Mouse (Mus musculus): ENCODE measurements around the gene Ccdc8. TPM values are rescaled to one million over a fixed set of nuclear protein-coding genes. Genes with fewer than 3 reads are reported as not detected.

Gene Ccdc8
- polyA plus RNA-seq, 1 experiment from 2014 or later = 7.8 TPM

DNA sequence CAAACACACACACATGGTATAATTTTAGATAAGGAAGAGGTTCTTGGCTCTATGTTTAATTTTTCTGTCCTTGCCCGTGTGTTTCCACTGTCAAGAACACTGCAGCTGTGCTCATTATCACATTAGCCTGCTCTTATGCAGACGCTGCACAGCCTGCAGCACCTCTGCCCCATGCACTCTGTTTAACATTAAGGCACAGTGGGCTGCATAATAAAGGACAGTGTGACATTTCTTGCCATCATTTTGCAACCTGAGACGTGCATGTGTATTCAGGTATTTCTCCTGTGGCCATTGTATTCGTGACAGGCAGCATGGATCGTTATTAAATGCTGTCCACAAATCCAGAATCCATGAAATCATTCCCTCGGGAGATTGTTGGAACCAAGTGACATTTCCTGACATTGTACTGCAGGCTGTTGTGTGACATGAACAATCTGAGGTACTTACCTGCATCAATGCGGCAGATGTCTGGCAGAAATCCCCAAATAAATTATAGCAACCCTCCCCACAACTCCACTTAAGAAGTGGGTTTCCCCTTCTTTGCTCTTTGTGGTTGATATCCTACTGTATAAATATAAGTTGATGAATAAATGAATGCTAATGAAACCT, 4.9 kb upstream of the Ccdc8 start:
- WGBS = 39% methylated on average over 7 of the region's 7 CpGs
- TF ChIP-seq CTCF (IDR thresholded peaks at IDR 0.05) (no peak), EP300 (IDR thresholded peaks at IDR 0.05) (no peak)
- Histone ChIP-seq H3K36me3 (ENCODE audit: insufficient read depth, low read length) (no peaks in the 10 kb centered on the region), H3K9me3 (ENCODE audit: low read length) (no peaks in the 10 kb centered on the region), H3K27ac (ENCODE audit: low read length) (no peak overlapping the region), H3K4me3 (ENCODE audit: low read depth, low read length) (no peak overlapping the region), H3K9ac (replicated peaks; ENCODE audit: low read depth) (no peak overlapping the region), H3K27me3 (replicated peaks; ENCODE audit: insufficient read depth, low read length) (no peaks in the 10 kb centered on the region), H3K4me1 (ENCODE audit: insufficient read depth, low read depth, low read length) (peaks cover 5% of the 10 kb centered on the region; the same call in 1 of the 2 replicates), H3K4me2 (replicated peaks; ENCODE audit: low read depth, low read length) (no peak overlapping the region)
- DNase-seq (ENCODE audit: low spot score) (no peak), ATAC-seq (no peak)

DNA sequence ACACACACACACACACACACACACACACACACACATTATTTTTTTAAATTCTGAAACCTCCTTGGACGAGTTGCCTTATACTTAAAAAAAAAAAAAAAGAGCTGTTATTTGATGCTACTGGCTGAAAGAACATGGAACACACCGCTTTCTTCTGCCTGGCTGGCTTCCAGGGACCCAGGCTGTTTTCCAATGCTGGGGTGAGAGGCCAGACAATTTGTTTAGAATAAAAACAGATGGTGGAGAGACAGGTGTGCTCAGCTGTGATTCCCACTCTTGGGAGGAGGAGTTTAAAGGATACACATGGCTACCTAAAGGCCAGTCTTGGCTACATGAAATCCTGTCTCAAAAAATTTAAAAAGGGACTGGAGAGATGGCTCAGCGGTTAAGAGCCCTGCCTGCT, 4.1 kb upstream of the Ccdc8 start:
- TF ChIP-seq CTCF (IDR thresholded peaks at IDR 0.05) = no peak
- TF ChIP-seq EP300 (IDR thresholded peaks at IDR 0.05) = peak; percentile 79
- peak; percentile 58 for DNase-seq (ENCODE audit: low spot score)
- Histone ChIP-seq H3K4me1 (ENCODE audit: insufficient read depth, low read depth, low read length) (peaks cover 7% of the 10 kb centered on the region), H3K4me2 (replicated peaks; ENCODE audit: low read depth, low read length) (no peak overlapping the region), H3K9me3 (ENCODE audit: low read length) (no peaks in the 10 kb centered on the region), H3K9ac (replicated peaks; ENCODE audit: low read depth) (no peak overlapping the region), H3K27me3 (replicated peaks; ENCODE audit: insufficient read depth, low read length) (no peaks in the 10 kb centered on the region), H3K4me3 (ENCODE audit: low read depth, low read length) (no peak overlapping the region), H3K27ac (ENCODE audit: low read length) (no peak overlapping the region), H3K36me3 (ENCODE audit: insufficient read depth, low read length) (no peaks in the 10 kb centered on the region)
- 37% methylated on average over 3 of the region's 3 CpGs for WGBS
- peak; percentile 31 for ATAC-seq

- TF ChIP-seq CTCF (IDR thresholded peaks at IDR 0.05) = no peak
- TF ChIP-seq EP300 (IDR thresholded peaks at IDR 0.05) = 0 out of 2 replicates have a peak, but pooled peaks have one; percentile 27
- H3K36me3 ChIP-seq (ENCODE audit: insufficient read depth, low read length) = no peaks in the 10 kb centered on the region
- H3K9me3 ChIP-seq (ENCODE audit: low read length) = no peaks in the 10 kb centered on the region
- peaks cover 8% of the 10 kb centered on the region for H3K4me1 ChIP-seq (ENCODE audit: insufficient read depth, low read depth, low read length)
- H3K27me3 ChIP-seq (replicated peaks; ENCODE audit: insufficient read depth, low read length) = no peaks in the 10 kb centered on the region
- H3K4me2 ChIP-seq (replicated peaks; ENCODE audit: low read depth, low read length) = 0 out of 2 replicates have a peak overlapping the region, but pooled peaks have one; percentile 11
- H3K4me3 ChIP-seq (ENCODE audit: low read depth, low read length) = no peak overlapping the region
- DNase-seq (ENCODE audit: low spot score) (peak; percentile 72), ATAC-seq (no peak)
- no peak overlapping the region for H3K9ac ChIP-seq (replicated peaks; ENCODE audit: low read depth)
- peak overlapping the region; percentile 57 for H3K27ac ChIP-seq (ENCODE audit: low read length)
- 22% methylated on average over 15 of the region's 15 CpGs for WGBS
Observed at GRCm38 (mm10) chr7:16990006-16990744, 2.3 kb upstream of the Ccdc8 start.

DNA sequence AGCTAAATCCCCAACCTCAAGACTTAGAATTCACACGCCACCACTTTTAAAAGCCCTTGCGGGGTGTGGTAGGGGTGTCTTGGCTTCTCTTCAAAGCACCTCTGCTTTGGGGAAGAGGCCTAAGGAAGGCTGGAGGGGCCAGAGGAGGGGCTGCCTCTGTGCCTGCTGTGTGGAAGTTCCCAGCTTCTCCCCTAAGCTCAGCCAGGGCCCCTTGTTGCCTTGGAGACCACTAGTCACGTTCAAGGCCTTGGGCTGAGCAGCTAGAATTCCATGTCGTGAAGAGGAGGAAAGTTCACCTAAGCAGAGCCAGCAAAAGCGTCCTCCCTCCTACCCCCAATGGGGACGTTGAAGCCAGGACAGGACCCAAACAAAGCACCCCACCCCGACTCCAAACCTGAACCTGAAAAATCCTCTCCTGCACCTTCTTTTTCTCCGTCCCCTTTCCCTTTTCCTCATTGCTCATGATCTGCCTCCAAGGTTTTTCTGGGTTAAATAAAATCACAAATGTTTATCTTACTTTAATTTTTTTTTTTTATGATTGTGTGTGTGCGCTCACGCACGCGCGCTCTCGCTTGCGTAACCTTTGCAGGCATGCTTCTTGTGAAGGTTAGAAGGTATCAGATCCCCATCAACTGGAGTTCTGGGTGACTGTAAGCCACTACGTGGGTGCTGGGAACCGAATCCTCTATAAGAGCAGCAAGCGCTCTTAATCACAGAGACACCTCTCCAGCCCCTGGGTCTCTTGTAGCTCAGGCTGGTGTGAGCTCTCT, 642 bp upstream of the Ccdc8 start:
- Histone ChIP-seq H3K9ac (replicated peaks; ENCODE audit: low read depth) (no peak overlapping the region), H3K36me3 (ENCODE audit: insufficient read depth, low read length) (no peaks in the 10 kb centered on the region), H3K27ac (ENCODE audit: low read length) (peak overlapping the region; percentile 69), H3K27me3 (replicated peaks; ENCODE audit: insufficient read depth, low read length) (no peaks in the 10 kb centered on the region), H3K9me3 (ENCODE audit: low read length) (no peaks in the 10 kb centered on the region), H3K4me1 (ENCODE audit: insufficient read depth, low read depth, low read length) (peaks cover 14% of the 10 kb centered on the region), H3K4me2 (replicated peaks; ENCODE audit: low read depth, low read length) (no peak overlapping the region), H3K4me3 (ENCODE audit: low read depth, low read length) (no peak overlapping the region)
- 34% methylated on average over 18 of the region's 18 CpGs for WGBS
- DNase-seq (ENCODE audit: low spot score) = peak; percentile 68
- ATAC-seq = peak; percentile 31
- TF ChIP-seq CTCF (IDR thresholded peaks at IDR 0.05) (no peak), EP300 (IDR thresholded peaks at IDR 0.05) (no peak)

- no peaks in the 10 kb centered on the region for H3K36me3 ChIP-seq (ENCODE audit: insufficient read depth, low read length)
- under 1% methylated on average over 27 of the region's 27 CpGs for WGBS
- H3K4me3 ChIP-seq (ENCODE audit: low read depth, low read length) = peak overlapping the region; percentile 51
- peak; percentile 90 for DNase-seq (ENCODE audit: low spot score)
- ATAC-seq = peak; percentile 91
- H3K9me3 ChIP-seq (ENCODE audit: low read length) = no peaks in the 10 kb centered on the region
- no peak for TF ChIP-seq CTCF (IDR thresholded peaks at IDR 0.05)
- no peak for TF ChIP-seq EP300 (IDR thresholded peaks at IDR 0.05)
- H3K4me1 ChIP-seq (ENCODE audit: insufficient read depth, low read depth, low read length) = peaks cover 15% of the 10 kb centered on the region
- H3K9ac ChIP-seq (replicated peaks; ENCODE audit: low read depth) = peak overlapping the region; percentile 60
- H3K4me2 ChIP-seq (replicated peaks; ENCODE audit: low read depth, low read length) = peak overlapping the region; percentile 78
- H3K27me3 ChIP-seq (replicated peaks; ENCODE audit: insufficient read depth, low read length) = no peaks in the 10 kb centered on the region
- peak overlapping the region; percentile 78 for H3K27ac ChIP-seq (ENCODE audit: low read length)
Observed at GRCm38 (mm10) chr7:16993651-16994399, 1.3 kb downstream of the Ccdc8 start.
